8 mouse cellular contexts compared by ENCODE assay signal in genomic region chr8:84970913-84971312, GRCm38 (mm10). TPM values are rescaled to one million over a fixed set of nuclear protein-coding genes. Genes with fewer than 3 reads are reported as not detected.
DNase-seq lines count a peak whose midpoint lies in the region; ATAC-seq lines count a peak whose summit lies in the region.
"Had no signal": no experiment of that assay in that cellular context is flagged by ENCODE, and none has a peak within 500 bp of the region (broad histone marks: within the 10 kb centered on the region; RNA-seq: fewer than 3 reads in every experiment).

No protein-coding gene starts in this region.

- DNase-seq in spleen, adult 12 weeks (ENCODE audit: low spot score): peak; percentile 72
- DNase-seq in spleen, adult 18-20 months: no peak
- no peak for DNase-seq in natural killer cell, adult 2 months (ENCODE audit: low spot score in 2 of 2)
- DNase-seq in testis, postnatal 14 days (ENCODE audit: low spot score): no peak
- DNase-seq: cerebellum, adult 11 months had no signal

- peak overlapping the region; percentile 3; the same call in 1 of the 2 replicates for H3K27ac ChIP-seq in forebrain, embryonic 16.5 days (ENCODE audit: low read length)
- peak overlapping the region; percentile 97 for H3K27ac ChIP-seq in liver, embryonic 16.5 days (ENCODE audit: low read length)

- peak overlapping the region; percentile 83 for H3K9ac ChIP-seq in forebrain, embryonic 16.5 days (replicated peaks; ENCODE audit: low read depth, low read length)
- H3K9ac ChIP-seq in liver, embryonic 16.5 days (ENCODE audit: low read depth, low read length): peak overlapping the region; percentile 84

- H3K9me3 ChIP-seq in forebrain, embryonic 16.5 days (ENCODE audit: control insufficient read depth, low read length): no peaks in the 10 kb centered on the region
- no peaks in the 10 kb centered on the region for H3K9me3 ChIP-seq in liver, embryonic 16.5 days (replicated peaks; ENCODE audit: control insufficient read depth, low read length)

- peak overlapping the region; percentile 66 for H3K4me3 ChIP-seq in forebrain, embryonic 16.5 days (replicated peaks; ENCODE audit: low read length)
- H3K4me3 ChIP-seq in liver, embryonic 16.5 days (ENCODE audit: low read depth, low read length): peak overlapping the region; percentile 75

- peaks cover 8% of the 10 kb centered on the region for H3K36me3 ChIP-seq in forebrain, embryonic 16.5 days (ENCODE audit: control insufficient read depth, insufficient read depth)
- H3K36me3 ChIP-seq in liver, embryonic 16.5 days (ENCODE audit: control insufficient read depth, insufficient read depth): peaks cover 44% of the 10 kb centered on the region

- H3K4me1 ChIP-seq in forebrain, embryonic 16.5 days (replicated peaks; ENCODE audit: control insufficient read depth, insufficient read depth, low read length): peaks cover 36% of the 10 kb centered on the region
- peaks cover 73% of the 10 kb centered on the region for H3K4me1 ChIP-seq in liver, embryonic 16.5 days (ENCODE audit: control insufficient read depth, low read depth, low read length)

- 73% methylated on average over 5 of the region's 5 CpGs for WGBS in forebrain, embryonic 16.5 days
- WGBS in liver, embryonic 16.5 days (ENCODE audit: insufficient replicate concordance): 19% methylated on average over 5 of the region's 5 CpGs

- H3K4me2 ChIP-seq in forebrain, embryonic 16.5 days (ENCODE audit: low read length): peak overlapping the region; percentile 69
- H3K4me2 ChIP-seq in liver, embryonic 16.5 days (ENCODE audit: low read depth, low read length): peak overlapping the region; percentile 98

- no peaks in the 10 kb centered on the region for H3K27me3 ChIP-seq in forebrain, embryonic 16.5 days (replicated peaks; ENCODE audit: control insufficient read depth, insufficient read depth, low read length)
- H3K27me3 ChIP-seq in liver, embryonic 16.5 days (ENCODE audit: control insufficient read depth, insufficient read depth, low read depth, low read length): no peaks in the 10 kb centered on the region

- ATAC-seq in forebrain, embryonic 16.5 days: no peak
- peak; percentile 84 for ATAC-seq in liver, embryonic 16.5 days (ENCODE audit: low read depth)
- no peak for ATAC-seq in CD4-positive, CD25-positive, alpha-beta regulatory T cell, adult 4 months

RNA-seq across cellular contexts. Expression of gene Rnaseh2a, which starts 1.3 kb away (rescaled TPM):
- 79.9 and 85.8 TPM in 2 replicates for polyA plus RNA-seq in forebrain, embryonic 16.5 days (2015; fragmentation: Nextera tagmentation; extraction: Ambion mirVana)
- 91.6 and 98.1 TPM in 2 replicates for polyA plus RNA-seq in liver, embryonic 16.5 days (2015; fragmentation: Nextera tagmentation; extraction: Ambion mirVana)
- polyA plus RNA-seq in CD4-positive, CD25-positive, alpha-beta regulatory T cell, adult 4 months (2017; shearing (Covaris generic)): 100 to 1,000 TPM in 1 of 2 experiments, 10 to 100 TPM in 1; 78.9 to 109 TPM

RNA-seq across cellular contexts. Expression of gene Prdx2, which starts 1.5 kb away (rescaled TPM):
- polyA plus RNA-seq in forebrain, embryonic 16.5 days (2015; fragmentation: Nextera tagmentation; extraction: Ambion mirVana): 1,287 and 1,394 TPM in 2 replicates
- 1,724 and 1,773 TPM in 2 replicates for polyA plus RNA-seq in liver, embryonic 16.5 days (2015; fragmentation: Nextera tagmentation; extraction: Ambion mirVana)
- 100 to 1,000 TPM; 213 to 298 TPM for polyA plus RNA-seq in CD4-positive, CD25-positive, alpha-beta regulatory T cell, adult 4 months (2017; shearing (Covaris generic))

RNA-seq across cellular contexts. Expression of gene Gm49661, which starts 1.7 kb away (rescaled TPM):
- polyA plus RNA-seq in forebrain, embryonic 16.5 days (2015; fragmentation: Nextera tagmentation; extraction: Ambion mirVana): not detected in 2 replicates
- 0.45 and 1.4 TPM in 2 replicates for polyA plus RNA-seq in liver, embryonic 16.5 days (2015; fragmentation: Nextera tagmentation; extraction: Ambion mirVana)
- not detected for polyA plus RNA-seq in CD4-positive, CD25-positive, alpha-beta regulatory T cell, adult 4 months (2017; shearing (Covaris generic))

RNA-seq across cellular contexts. Expression of gene Junb, which starts 7.6 kb away (rescaled TPM):
- 7.6 and 8.2 TPM in 2 replicates for polyA plus RNA-seq in forebrain, embryonic 16.5 days (2015; fragmentation: Nextera tagmentation; extraction: Ambion mirVana)
- polyA plus RNA-seq in liver, embryonic 16.5 days (2015; fragmentation: Nextera tagmentation; extraction: Ambion mirVana): 10.6 and 16.5 TPM in 2 replicates
- polyA plus RNA-seq in CD4-positive, CD25-positive, alpha-beta regulatory T cell, adult 4 months (2017; shearing (Covaris generic)): 10 to 100 TPM; 18.9 to 29.4 TPM

RNA-seq across cellular contexts. Expression of gene Hook2, which starts 19.5 kb away (rescaled TPM):
- 31.3 and 39.8 TPM in 2 replicates for polyA plus RNA-seq in forebrain, embryonic 16.5 days (2015; fragmentation: Nextera tagmentation; extraction: Ambion mirVana)
- polyA plus RNA-seq in liver, embryonic 16.5 days (2015; fragmentation: Nextera tagmentation; extraction: Ambion mirVana): 8.5 and 9.5 TPM in 2 replicates
- 1 to 10 TPM; 4.2 to 5.6 TPM for polyA plus RNA-seq in CD4-positive, CD25-positive, alpha-beta regulatory T cell, adult 4 months (2017; shearing (Covaris generic))
